Mouse (Mus musculus) limb, embryonic 13.5 days (tissue): ENCODE results near the gene Scyl2. TPM values are rescaled to one million over a fixed set of nuclear protein-coding genes. Genes with fewer than 3 reads are reported as not detected.

ENCODE experiments used
- ATAC-seq: fragments of 200-750 bp; cut with Nextera tagmentation; 2 replicates; pipeline ENCODE4 v1.8.0; 2017; ENCODE audit warnings: low read depth, moderate number of reproducible peaks, moderate TSS enrichment; ENCODE audit not compliant: low FRiP score
- H3K27ac ChIP-seq: fragments of 300-500 bp; sonication (generic); 2 replicates; pipeline ENCODE4 v1.5.1; 2015; ENCODE audit warnings: inconsistent platforms, mild to moderate bottlenecking, moderate library complexity
- H3K27me3 ChIP-seq: fragments of 300-500 bp; sonication (generic); 2 replicates; pipeline ENCODE4 v1.6.1; 2015; ENCODE audit warnings: mild to moderate bottlenecking, inconsistent platforms
- H3K36me3 ChIP-seq: fragments of 300-500 bp; sonication (generic); 2 replicates; pipeline ENCODE4 v1.6.1; 2015; ENCODE audit warnings: inconsistent platforms, mild to moderate bottlenecking, moderate library complexity
- H3K4me1 ChIP-seq: fragments of 300-500 bp; sonication (generic); 2 replicates; pipeline ENCODE4 v1.6.1; 2015; ENCODE audit warnings: inconsistent platforms
- H3K4me2 ChIP-seq: fragments of 300-500 bp; sonication (generic); replicated peaks from 2 replicates; pipeline ENCODE4 v1.6.1; 2015; ENCODE audit warnings: inconsistent platforms, mild to moderate bottlenecking, moderate library complexity
- H3K4me3 ChIP-seq: fragments of 300-500 bp; sonication (generic); 2 replicates; pipeline ENCODE4 v1.5.1; 2015; ENCODE audit warnings: moderate library complexity, mild to moderate bottlenecking, inconsistent platforms
- H3K9ac ChIP-seq: fragments of 300-500 bp; sonication (generic); 2 replicates; pipeline ENCODE4 v1.6.1; 2015; ENCODE audit warnings: mild to moderate bottlenecking, inconsistent platforms
- H3K9me3 ChIP-seq: fragments of 300-500 bp; sonication (generic); 2 replicates; pipeline ENCODE4 v1.6.1; 2016; ENCODE audit warnings: inconsistent platforms
- WGBS: fragments of 180-500 bp; shearing (Covaris S2); methylation state at CpG from one replicate; pipeline ENCODE4 v1.1.7; 2015; 5-methylcytosine and 5-hydroxymethylcytosine counted together
- polyA plus RNA-seq: library from polyadenylated mRNA; unstranded; fragments of >200 nt; fragmentation: Nextera tagmentation; extraction: Ambion mirVana; gene quantifications from 2 replicates; pipeline ENCODE4 v1.2.1, GENCODE M21; 2015

The Scyl2 gene
- polyA plus RNA-seq, 1 experiment from 2014 or later, result 8.0 TPM

DNA sequence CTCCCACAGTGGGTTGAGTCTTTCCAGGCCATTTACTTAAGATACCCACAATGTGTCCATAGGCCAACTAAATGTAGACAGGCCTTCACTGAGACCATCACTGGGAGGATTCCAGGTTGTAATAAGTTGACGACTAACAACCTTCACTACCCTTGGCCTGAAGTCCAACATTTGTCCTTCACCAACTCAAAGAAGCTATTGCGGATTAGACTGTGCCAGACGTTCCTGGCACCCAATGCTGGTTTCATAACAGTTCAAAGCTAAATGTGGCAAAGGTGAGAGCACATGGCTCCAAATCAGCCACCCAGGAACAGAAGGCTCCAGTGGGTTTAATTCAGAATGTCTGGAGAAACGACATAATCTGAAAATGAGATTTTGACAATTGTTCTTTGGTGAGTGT lies 53.0 kb downstream of the Scyl2 start:
- H3K9ac ChIP-seq, result no peak overlapping the region
- 0 out of 2 replicates have a peak, but pooled peaks cover under 1% of the 10 kb centered on the region for H3K36me3 ChIP-seq
- no peak overlapping the region for H3K4me3 ChIP-seq
- peaks cover 3% of the 10 kb centered on the region; the same call in 1 of the 2 replicates for H3K4me1 ChIP-seq
- H3K27ac ChIP-seq, result no peak overlapping the region
- ATAC-seq, result no peak
- no peaks in the 10 kb centered on the region for H3K9me3 ChIP-seq
- no peak overlapping the region for H3K4me2 ChIP-seq
- no peaks in the 10 kb centered on the region; the same call in 1 of the 2 replicates for H3K27me3 ChIP-seq
- 89% methylated on average over 4 of the region's 4 CpGs for WGBS

DNA sequence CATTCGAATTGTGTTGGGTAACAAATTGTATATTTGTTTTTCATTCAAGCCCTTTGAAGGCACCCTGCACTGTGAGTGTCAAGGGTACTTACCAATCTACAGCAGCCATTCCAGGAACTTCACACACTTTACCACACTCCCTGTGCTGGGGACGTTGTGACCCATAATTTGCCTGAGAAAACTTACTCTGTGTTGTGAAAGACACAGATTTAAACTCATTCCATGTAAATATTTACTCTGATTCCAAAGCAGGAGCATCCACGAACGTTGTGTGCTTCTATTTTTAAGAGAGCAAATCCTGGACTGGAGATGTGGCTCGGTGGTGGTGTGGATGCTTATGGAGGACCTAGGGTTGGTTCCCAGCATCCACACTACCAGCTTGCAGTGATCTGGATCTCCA lies 54.3 kb downstream of the Scyl2 start:
- Histone ChIP-seq H3K9me3 (no peaks in the 10 kb centered on the region), H3K27me3 (no peaks in the 10 kb centered on the region; the same call in 1 of the 2 replicates), H3K27ac (no peak overlapping the region)

DNA sequence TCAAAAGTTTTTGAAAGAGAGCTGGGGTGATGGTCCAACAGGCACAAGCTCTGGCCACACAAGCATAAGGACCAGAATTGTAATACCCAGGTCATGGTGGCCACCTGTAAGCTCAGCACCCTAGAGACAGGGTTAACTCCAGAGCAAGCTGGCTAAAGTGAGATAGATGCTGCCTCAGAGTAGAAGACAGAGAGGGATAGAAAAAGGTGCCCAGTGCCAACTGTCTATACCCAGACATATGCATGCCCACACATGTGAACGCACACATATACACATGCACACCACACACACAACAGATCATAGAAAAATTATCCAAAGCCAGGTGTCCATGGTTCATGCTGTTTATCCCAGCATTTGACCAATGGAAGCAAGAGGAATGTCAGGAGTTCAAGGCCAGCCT lies 55.5 kb downstream of the Scyl2 start:
- Histone ChIP-seq H3K36me3 (no peaks in the 10 kb centered on the region), H3K27me3 (no peaks in the 10 kb centered on the region; the same call in 1 of the 2 replicates), H3K9me3 (no peaks in the 10 kb centered on the region), H3K9ac (no peak overlapping the region), H3K4me2 (no peak overlapping the region), H3K27ac (no peak overlapping the region), H3K4me1 (peaks cover 3% of the 10 kb centered on the region; the same call in 1 of the 2 replicates), H3K4me3 (no peak overlapping the region)
- 93% methylated on average over 1 of the region's 1 CpGs for WGBS
- no peak for ATAC-seq

More for the DNA sequence above, 54.3 kb downstream of the Scyl2 start:
- Histone ChIP-seq H3K4me1 (peaks cover 3% of the 10 kb centered on the region; the same call in 1 of the 2 replicates), H3K9ac (no peak overlapping the region), H3K36me3 (no peaks in the 10 kb centered on the region), H3K4me2 (no peak overlapping the region), H3K4me3 (no peak overlapping the region)
- 70% methylated on average over 5 of the region's 5 CpGs for WGBS
- no peak for ATAC-seq

DNA sequence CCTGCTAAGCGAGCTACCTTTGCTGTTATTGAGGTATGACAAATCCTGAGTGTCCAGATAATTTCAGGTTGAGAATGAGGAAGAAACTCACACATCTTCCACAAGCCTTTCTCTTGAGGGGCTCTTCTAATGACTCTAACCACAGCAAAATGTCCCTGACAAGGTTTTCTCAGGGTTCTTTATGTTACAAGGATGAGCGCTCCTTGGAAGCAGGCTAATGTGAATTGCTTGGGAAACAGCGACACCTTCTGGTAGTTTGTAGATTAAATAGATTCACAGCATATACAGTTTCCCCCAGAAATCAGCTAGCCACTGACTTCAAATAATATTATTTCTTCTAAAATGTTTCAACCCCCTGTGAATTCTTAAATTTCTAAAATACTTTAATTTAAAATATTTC lies 56.0 kb downstream of the Scyl2 start:
- Histone ChIP-seq H3K9ac (no peak overlapping the region), H3K36me3 (no peaks in the 10 kb centered on the region), H3K27me3 (no peaks in the 10 kb centered on the region; the same call in 1 of the 2 replicates), H3K9me3 (no peaks in the 10 kb centered on the region), H3K4me2 (no peak overlapping the region), H3K27ac (no peak overlapping the region), H3K4me1 (peaks cover 2% of the 10 kb centered on the region; the same call in 1 of the 2 replicates), H3K4me3 (no peak overlapping the region)
- 29% methylated on average over 3 of the region's 3 CpGs for WGBS
- ATAC-seq, result 0 out of 2 replicates have a peak, but pooled peaks have one; percentile 59

DNA sequence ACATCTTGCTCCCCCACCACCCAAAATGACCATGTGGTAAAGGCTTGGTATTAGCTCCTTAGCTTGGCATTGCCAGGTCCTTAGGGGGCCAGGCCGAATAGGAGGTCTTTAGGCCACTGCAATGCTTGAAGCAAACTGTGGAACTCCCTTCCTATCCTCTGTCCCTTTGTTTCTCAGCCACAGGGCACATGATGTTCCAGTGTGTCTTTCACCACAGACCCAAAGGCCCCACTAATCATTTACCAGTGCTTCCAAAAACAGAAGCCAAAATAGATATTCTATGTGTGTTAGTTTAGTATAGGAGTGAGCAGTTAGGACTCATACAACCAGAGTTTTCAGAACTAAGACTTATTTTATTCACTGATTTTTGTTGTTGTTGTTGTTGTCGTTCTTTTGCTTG lies 59.4 kb downstream of the Scyl2 start:
- no peaks in the 10 kb centered on the region for H3K9me3 ChIP-seq
- ATAC-seq, result no peak
- peaks cover 5% of the 10 kb centered on the region; the same call in 1 of the 2 replicates for H3K27me3 ChIP-seq
- no peak overlapping the region for H3K4me3 ChIP-seq
- no peak overlapping the region for H3K4me2 ChIP-seq
- no peaks in the 10 kb centered on the region for H3K4me1 ChIP-seq
- no peak overlapping the region for H3K9ac ChIP-seq
- H3K27ac ChIP-seq, result no peak overlapping the region
- 84% methylated on average over 2 of the region's 2 CpGs for WGBS
- H3K36me3 ChIP-seq, result no peaks in the 10 kb centered on the region

DNA sequence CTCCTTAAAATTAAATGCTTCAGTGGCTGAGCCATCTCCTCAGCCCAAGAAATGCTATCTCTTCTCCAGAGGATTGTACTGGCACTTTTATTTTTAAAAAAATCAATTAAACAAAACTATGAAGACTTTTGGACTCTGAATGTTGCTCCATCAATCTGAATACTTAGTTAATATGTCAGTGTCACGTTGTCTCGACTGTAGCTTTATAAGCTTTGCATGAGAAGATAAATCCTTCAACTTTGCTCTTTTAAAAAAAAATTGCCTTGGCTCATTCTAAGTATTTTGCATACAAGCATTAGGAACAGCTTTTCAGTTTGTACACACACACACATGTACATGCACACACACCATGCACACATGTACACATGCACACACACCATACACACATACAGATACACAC lies 61.9 kb downstream of the Scyl2 start:
- Histone ChIP-seq H3K9ac (no peak overlapping the region), H3K27ac (no peak overlapping the region), H3K27me3 (peaks cover 5% of the 10 kb centered on the region; the same call in 1 of the 2 replicates), H3K4me3 (no peak overlapping the region), H3K36me3 (no peaks in the 10 kb centered on the region), H3K4me1 (peaks cover 8% of the 10 kb centered on the region; the same call in 1 of the 2 replicates), H3K4me2 (no peak overlapping the region), H3K9me3 (no peaks in the 10 kb centered on the region)
- 92% methylated on average over 2 of the region's 2 CpGs for WGBS
- no peak for ATAC-seq

DNA sequence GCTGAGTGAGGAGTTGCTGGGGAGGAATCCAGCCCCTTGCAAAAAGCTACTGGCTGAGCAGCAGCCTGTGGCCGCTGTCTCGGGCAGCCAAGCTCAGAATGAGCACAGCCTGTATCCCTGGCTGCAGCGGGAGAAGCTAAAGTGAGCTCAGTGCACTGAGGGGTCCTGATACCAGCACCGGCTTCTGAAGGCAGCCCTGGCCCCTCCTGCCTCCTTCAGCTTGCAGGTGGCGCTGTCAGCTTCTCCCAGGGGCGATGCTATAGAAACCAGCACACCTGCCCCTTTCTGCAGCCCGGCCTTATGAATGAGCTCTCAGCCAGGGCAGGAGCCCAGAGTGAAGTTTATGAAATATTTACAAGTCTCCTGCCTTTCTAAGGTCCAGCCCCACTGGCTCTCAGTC lies 65.0 kb downstream of the Scyl2 start, which contains the start of gene Slc17a8:
Gene Slc17a8 (minus strand): TSS at position 125 of the 400 bp plus-strand sequence.
- Histone ChIP-seq H3K36me3 (no peaks in the 10 kb centered on the region), H3K27me3 (peaks cover 7% of the 10 kb centered on the region; the same call in 1 of the 2 replicates), H3K27ac (no peak within 1 kb of the TSS), H3K4me3 (no peak within 1 kb of the TSS), H3K4me2 (peak within 1 kb of the TSS; percentile 12; the same call in 1 of the 2 replicates), H3K9me3 (no peaks in the 10 kb centered on the region), H3K9ac (no peak within 1 kb of the TSS), H3K4me1 (peaks cover 8% of the 10 kb centered on the region; the same call in 1 of the 2 replicates)
- 12% methylated on average over 7 of the region's 7 CpGs for WGBS
- peak; percentile 24; the same call in 1 of the 2 replicates for ATAC-seq

DNA sequence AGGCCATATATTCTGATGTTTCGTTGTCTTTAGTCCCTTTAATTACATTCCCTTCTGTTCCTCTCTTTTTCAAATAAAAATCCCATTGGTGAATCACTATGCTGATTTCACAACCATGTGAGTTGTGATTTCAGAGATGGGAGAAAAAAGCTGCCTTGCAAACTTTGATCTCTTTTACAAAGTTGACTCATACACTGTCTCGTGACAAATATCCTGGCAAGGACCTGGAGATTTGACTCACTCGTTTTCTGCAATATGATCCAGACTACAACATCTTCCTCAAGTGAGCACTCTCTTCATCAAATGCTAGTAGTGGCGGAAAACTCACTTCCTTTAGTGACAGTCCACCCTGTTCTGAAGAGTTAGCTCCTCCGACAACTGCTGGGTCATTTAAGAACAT lies 86.8 kb downstream of the Scyl2 start:
- H3K9me3 ChIP-seq, result no peaks in the 10 kb centered on the region
- no peaks in the 10 kb centered on the region for H3K4me1 ChIP-seq
- no peaks in the 10 kb centered on the region for H3K27me3 ChIP-seq
- H3K9ac ChIP-seq, result no peak overlapping the region
- no peak overlapping the region for H3K27ac ChIP-seq
- 81% methylated on average over 5 of the region's 5 CpGs for WGBS
- no peak overlapping the region for H3K4me2 ChIP-seq
- no peaks in the 10 kb centered on the region for H3K36me3 ChIP-seq
- H3K4me3 ChIP-seq, result no peak overlapping the region
- ATAC-seq, result no peak

DNA sequence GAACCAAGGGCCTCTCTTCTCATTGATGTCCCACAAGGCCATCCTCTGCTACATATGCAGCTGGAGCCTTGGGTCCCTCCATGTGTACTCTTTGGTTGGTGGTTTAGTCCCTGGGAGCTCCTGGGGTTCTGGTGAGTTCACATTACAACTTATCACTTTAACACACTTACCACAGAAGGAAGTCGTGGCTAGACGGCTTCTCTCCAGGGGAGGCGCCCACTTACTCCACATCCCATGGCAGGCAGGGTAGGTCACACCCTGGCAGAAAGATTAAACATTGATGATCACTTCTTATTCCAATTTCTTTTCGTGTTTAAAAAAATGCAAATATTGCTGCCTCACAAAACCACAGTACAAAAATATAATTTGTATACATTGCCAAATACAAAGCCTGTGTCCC lies 88.8 kb downstream of the Scyl2 start:
- no peaks in the 10 kb centered on the region for H3K27me3 ChIP-seq
- no peak overlapping the region for H3K27ac ChIP-seq
- H3K36me3 ChIP-seq, result no peaks in the 10 kb centered on the region
- no peaks in the 10 kb centered on the region for H3K9me3 ChIP-seq
- H3K4me3 ChIP-seq, result no peak overlapping the region
- ATAC-seq, result no peak
- no peaks in the 10 kb centered on the region for H3K4me1 ChIP-seq
- no peak overlapping the region for H3K9ac ChIP-seq
- 78% methylated on average over 4 of the region's 4 CpGs for WGBS
- H3K4me2 ChIP-seq, result no peak overlapping the region

DNA sequence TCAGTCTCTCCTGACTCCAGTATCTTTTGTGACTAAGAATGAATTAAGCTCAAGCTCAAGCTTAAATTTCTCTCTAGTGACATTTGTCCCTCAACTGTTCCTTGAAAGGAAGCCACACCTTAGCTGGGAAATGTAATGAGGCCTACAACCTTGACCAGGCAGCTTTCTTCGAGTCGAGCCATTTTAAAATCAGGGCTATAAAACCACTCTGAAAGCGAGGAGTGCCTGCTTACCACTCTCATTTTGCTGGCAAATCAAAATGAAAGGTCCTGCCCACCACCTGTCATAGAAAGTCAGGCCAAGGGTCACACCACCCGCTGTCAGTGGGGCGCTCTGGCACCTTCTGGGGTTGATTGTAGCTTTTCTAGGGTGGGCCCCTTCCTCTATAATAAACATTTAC lies 90.2 kb downstream of the Scyl2 start:
- WGBS, result 68% methylated on average over 5 of the region's 5 CpGs
- Histone ChIP-seq H3K4me3 (no peak overlapping the region), H3K27ac (no peak overlapping the region), H3K4me2 (no peak overlapping the region), H3K9me3 (no peaks in the 10 kb centered on the region), H3K4me1 (no peaks in the 10 kb centered on the region), H3K9ac (no peak overlapping the region), H3K36me3 (no peaks in the 10 kb centered on the region), H3K27me3 (no peaks in the 10 kb centered on the region)
- no peak for ATAC-seq

DNA sequence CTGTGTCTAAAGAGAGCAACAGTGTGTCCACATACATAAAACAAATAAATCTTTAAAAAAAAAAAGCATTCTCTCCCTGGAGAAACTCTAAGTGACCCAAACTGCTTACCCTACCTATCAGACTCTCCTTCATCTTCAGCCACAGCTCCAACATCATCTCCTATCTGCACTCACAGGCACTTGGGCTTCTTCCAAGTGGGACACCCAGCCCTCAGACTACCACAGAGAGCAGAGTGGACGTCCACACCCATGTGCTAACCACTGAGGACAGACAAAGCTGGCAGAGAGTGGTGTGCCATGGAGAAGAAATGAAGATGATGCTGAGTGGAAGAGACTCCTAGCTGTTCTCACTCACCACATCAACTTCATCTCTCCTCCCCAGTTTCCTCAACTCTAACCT lies 90.6 kb downstream of the Scyl2 start:
- Histone ChIP-seq H3K27me3 (no peaks in the 10 kb centered on the region), H3K36me3 (no peaks in the 10 kb centered on the region), H3K9ac (no peak overlapping the region), H3K27ac (no peak overlapping the region), H3K4me2 (no peak overlapping the region), H3K4me1 (no peaks in the 10 kb centered on the region), H3K9me3 (no peaks in the 10 kb centered on the region), H3K4me3 (no peak overlapping the region)
- 63% methylated on average over 1 of the region's 1 CpGs for WGBS
- ATAC-seq, result no peak

DNA sequence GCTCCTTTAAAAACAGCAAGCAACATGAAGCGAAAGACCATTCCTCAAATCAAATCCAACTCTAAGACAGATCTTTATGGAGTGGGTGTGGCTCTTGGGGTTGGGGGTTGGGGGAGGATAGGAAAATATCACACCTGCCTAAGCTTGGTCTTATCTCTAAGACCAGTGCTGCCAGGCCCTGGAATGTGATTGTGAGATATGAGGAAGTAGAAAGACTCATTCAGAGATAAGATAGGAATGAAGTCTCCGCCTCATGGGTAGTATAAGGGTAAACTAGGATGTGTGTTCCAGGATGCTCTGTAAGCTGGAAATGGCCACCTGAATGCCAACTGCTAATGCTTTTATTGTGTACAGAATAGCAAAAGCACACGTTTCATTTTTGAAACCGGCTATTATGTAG lies 91.8 kb downstream of the Scyl2 start:
- H3K9me3 ChIP-seq, result no peaks in the 10 kb centered on the region
- 85% methylated on average over 4 of the region's 4 CpGs for whole genome bisulfite sequencing
- ATAC-seq, result no peak

DNA sequence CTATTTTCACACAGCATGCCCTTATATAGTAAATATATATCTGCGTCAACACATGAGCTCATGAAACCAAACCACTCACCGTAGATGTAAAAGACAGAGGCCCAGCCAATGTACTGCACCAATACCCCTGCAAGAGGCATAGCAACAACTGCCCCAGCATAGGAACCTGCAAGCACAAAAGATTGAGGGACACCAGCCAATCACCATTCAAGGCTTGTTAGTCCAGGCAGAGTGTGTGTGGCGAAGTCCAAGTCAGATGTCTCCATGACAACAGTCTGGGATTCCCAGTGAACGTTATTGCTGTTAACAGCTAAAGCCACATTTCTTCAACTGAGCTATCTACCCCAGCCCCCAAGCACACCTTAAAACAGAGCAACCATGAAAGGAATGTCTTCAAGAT lies 93.3 kb downstream of the Scyl2 start:
- no peaks in the 10 kb centered on the region for H3K4me1 ChIP-seq
- H3K27ac ChIP-seq, result no peak overlapping the region
- H3K9me3 ChIP-seq, result no peaks in the 10 kb centered on the region
- no peak overlapping the region for H3K4me2 ChIP-seq
- H3K9ac ChIP-seq, result no peak overlapping the region
- WGBS, result 53% methylated on average over 4 of the region's 4 CpGs
- ATAC-seq, result no peak
- H3K27me3 ChIP-seq, result no peaks in the 10 kb centered on the region
- no peaks in the 10 kb centered on the region for H3K36me3 ChIP-seq
- no peak overlapping the region for H3K4me3 ChIP-seq

More for the DNA sequence above, 91.8 kb downstream of the Scyl2 start:
- Histone ChIP-seq H3K9ac (no peak overlapping the region), H3K4me2 (no peak overlapping the region), H3K4me3 (no peak overlapping the region), H3K4me1 (no peaks in the 10 kb centered on the region), H3K27ac (no peak overlapping the region), H3K27me3 (no peaks in the 10 kb centered on the region), H3K36me3 (no peaks in the 10 kb centered on the region)
